Mouse (Mus musculus) A20 (cell line): ENCODE results near the gene 1810055G02Rik.
A peak's percentile ranks its signal among the peaks of the same experiment; 100 is the strongest.

Experiments
- DNase-seq: peaks from one replicate; pipeline ENCODE4 v3.0.0-alpha.2; 2011; ENCODE audit warnings: low read depth, low spot score

The 1810055G02Rik gene

DNA sequence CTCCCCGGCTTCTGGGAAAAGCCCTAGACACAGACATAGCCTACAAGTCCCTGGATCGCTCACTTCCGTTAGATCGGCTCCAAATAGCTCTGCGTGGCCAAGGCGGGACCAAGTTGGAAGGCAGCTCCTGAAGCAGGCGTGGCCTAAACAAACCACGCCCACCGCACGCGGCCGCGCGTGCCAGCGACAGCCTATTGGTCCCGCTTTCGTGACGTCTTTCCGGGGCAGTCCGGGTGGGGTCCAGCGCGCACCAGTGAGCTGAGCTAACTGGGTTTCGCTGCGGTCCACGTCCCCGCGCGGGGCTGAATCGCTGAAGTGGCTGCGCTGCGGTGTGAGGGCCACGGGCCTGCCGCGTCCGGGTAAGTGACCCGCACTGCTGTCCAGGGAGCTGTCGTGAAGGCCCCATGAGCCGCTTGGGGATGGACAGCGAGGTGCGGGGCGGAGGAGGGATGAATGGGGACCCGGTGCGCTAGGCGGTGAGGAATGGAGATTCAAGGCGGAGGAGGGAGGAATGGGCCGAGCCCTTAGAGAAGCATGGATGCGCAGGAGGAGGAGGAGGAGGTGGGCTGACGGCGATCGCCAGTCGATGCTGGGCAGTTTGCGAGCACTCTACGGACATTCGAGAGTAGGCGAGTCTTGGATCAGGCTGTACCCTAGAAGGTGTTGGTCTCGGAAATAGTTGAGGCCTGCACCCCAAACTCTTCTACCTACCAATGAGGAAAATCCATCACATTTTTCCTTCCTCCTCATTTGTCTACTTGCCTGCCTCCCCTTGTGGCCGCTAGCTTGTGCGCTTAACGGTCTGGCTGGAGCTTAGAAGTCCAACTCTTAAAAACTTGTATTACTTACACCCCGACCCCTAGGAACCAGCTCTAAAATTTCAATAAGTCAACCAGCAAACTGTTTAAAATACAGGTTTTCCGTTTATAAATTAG is at the start of gene 1810055G02Rik:
Gene 1810055G02Rik, plus strand, starts transcription at position 216 of the 935 bp plus-strand sequence.
- peak; percentile 98 for DNase-seq

GRCm38 (mm10) chr19:3665510-3665909 is 42.6 kb upstream of the 1810055G02Rik start:
- DNase-seq, result no peak

- no peak for DNase-seq
Observed at GRCm38 (mm10) chr19:3666632-3667031, 41.5 kb upstream of the 1810055G02Rik start.

GRCm38 (mm10) chr19:3667155-3667895 is 40.8 kb upstream of the 1810055G02Rik start:
- no peak for DNase-seq

DNA sequence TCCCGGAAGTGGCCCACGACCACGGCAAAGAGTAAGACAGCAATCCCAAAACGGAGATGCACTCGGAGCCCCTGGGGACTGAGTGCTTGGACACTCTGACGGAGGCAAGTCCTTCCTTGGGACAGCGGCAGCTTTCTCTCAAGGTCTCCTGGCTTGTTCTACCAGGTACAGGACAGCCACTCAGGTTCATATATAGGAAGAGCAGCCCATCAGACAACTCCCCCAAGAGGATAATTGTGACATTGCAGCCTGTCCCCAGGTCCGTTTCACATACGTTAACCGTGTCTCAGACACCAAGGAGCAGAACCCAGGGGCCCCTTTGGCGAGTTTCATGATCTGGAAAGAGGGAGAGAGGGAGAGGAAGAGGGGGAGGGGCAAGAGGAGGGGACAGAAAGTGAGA is 40.1 kb upstream of the 1810055G02Rik start:
- DNase-seq, result peak; percentile 11

DNA sequence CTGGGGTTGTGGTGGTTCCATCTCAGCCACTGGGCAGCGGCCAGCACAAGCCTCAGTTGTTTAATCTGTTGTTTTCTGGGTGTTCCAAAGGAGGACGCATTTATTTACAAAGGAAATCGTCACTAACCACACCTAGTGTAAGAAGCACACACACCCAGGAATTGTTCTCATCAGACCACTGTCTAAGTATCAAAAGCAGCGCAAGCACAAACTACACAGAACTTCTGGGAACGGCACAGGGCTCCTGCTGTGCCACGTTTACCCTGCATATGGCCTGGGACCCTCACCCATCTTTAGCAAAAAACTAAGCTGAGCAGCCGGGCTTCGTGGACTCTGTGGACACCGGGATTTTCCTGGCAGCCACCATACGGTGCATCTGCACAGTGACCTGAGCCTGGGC is 39.5 kb upstream of the 1810055G02Rik start:
- no peak for DNase-seq

- DNase-seq, result no peak
Observed at GRCm38 (mm10) chr19:3669100-3669499, 39.0 kb upstream of the 1810055G02Rik start.

- DNase-seq, result no peak
Observed at GRCm38 (mm10) chr19:3673149-3673548, 34.9 kb upstream of the 1810055G02Rik start.

DNA sequence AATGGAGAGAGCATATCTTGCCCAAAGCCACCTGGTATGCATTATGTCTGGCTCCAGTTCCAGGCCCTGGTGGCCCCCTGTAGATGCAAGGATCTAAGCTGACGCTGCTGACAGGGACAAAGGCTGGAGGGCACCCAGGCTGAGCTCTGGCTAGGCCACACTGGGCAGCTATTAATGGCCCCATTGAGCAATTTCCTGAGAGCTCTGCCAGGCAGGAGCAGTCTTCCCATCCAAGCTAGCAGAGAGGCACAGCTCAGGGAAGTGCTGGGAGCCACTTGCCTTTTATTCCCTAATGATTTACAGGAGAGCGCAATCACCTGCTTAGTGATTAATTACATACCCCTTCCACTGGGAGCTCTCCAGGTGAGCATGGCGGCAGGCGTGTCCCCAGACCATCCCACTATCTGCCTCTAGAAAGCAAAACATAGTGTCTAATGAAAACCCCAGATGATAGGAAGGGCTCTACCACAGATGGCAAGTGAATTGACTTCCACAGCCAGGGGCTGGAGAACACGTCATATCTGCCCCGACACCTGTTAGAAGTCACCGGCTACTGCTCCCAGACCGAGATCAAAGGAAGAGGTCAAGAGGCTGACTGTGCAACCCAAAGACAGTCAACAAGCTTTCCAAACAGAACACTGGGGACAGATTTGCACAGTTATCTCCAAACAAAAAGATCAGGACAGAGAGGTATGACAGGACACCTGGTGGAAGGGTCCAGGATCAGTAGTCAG is 33.8 kb upstream of the 1810055G02Rik start:
- no peak for DNase-seq

DNA sequence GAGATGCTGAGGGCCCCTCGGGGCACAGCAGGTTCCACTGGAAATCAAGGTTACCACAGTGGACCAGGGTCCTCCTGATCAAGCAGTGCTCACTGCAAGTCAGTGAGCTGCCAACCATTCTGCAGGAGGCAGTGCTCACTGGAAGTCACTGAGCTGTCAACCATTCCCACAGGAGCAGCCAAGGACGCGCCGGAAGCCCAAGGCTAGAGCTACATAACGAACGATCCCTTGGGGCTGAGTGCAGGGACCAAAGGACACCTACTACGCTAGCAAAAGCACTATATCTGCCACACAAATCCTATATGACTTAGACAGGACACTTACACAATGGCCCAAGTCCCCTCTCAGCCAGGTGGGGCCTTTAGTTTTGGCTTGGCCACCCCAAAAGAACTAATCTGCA is 27.4 kb upstream of the 1810055G02Rik start:
- no peak for DNase-seq

DNA sequence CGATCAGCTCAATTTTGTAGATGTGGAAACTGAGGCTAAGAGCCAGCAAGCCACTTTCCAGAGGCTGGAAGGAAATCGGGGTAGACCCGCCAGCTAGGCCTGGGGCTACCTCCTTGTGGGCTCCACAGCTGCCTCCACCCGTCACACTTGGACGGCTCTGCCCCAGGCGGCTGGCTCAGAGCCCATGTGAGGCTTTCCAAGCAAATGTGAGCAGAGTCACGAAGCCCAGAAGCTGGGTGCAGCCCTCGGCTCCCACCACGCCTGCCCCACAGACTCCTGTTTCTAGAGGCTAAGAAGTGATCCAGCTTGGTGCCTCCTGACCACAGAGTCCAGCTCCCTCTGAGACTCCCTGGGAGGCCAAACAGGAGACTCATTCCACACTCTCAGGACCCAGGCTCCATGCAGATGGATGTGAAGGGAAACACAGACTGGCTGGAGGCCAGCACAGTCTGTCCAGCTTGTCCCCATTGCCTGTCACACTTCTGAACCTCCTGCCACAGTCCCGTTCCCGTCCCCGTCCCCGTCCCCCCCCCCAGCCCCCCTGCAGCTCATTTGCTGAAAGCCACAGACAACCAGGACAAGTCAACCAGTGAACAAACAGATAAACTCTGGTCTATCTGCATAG is 26.7 kb upstream of the 1810055G02Rik start:
- peak; percentile 53 for DNase-seq

DNA sequence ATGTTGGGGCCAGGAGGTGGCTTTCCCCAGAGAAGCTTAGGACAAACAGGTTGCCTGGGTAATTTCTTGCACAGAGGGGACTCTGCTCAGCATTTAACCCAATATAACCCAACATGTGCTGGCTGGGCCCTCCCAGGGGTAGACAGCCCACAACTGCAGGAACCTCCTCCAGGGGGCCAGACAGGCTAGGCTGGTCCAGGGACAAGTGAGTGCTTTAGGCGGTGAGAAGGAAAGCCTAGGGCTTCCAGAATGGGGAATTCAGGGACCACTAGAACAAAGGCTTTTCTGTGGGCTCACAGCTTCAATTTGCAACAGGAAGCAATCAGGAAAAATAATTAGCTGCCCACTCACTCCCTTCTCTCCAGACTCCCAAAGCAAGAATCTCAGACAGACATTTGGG is 23.7 kb upstream of the 1810055G02Rik start:
- DNase-seq, result no peak

GRCm38 (mm10) chr19:3684957-3685580 is 23.0 kb upstream of the 1810055G02Rik start:
- DNase-seq, result no peak

DNA sequence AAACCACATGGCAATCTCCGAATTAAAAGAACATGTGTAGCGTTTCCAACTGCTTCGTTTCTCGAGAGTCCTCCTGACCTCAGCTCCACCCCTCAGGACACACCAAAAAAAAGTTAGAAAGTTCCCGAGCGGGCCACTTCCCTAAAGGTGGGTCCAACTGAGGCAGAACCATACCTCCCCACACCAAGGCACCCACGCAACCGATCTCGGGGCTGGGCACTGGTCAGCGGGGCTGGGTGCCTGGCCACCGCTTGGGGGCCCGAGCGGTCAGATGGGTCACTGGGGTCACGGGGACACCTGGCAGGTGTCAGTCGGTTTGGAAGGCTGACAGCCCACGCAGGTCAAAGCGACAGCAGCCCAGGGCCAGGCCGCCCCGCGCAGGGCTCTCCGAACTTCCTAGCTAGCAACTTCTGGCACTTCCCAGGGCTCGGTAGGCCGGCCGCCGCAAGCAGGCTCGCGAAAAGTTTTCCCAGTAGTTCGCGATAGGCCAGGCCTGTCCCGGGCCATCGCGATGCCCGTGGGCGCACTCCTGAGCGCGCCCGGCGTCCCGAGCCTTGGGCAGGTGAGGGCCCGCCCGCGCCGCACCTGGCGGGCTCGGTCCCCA is 22.4 kb upstream of the 1810055G02Rik start:
- no peak for DNase-seq

DNA sequence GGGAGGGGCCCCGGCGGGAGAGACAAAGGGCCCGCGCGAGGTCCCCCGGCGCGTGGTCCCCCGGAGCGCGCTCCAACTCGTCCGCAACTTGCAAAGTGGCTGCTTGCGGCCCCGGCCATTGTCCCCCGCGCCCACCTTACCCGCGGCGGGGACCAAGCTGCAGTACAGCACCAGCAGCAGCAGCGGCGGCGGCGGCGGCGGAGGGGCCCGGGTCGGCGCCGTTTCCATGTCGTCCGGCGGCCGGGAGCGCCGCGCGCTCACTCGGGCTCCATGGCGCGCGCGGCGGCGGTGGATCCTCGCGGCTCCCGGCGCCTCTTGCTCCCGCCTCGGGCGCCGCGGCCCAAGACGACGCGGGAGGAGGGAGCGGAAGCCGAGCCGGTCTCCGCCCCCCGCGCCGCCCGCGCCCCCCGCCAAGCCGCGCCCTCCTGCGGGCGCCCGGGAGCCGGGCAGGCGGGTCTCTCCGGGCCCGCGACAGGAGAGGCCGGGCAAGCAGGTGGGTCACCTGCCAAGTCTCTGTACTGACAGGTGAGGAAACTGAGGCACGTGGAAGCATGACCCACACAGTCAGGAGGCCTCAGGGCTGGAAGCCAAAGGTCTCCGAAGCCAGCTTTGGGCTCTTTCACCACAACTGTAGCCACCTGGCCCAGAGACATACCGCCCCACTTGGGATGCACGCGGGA is 21.7 kb upstream of the 1810055G02Rik start, which contains the start of gene Lrp5:
Gene Lrp5, minus strand, starts transcription at position 350 of the 680 bp plus-strand sequence.
- no peak for DNase-seq

DNA sequence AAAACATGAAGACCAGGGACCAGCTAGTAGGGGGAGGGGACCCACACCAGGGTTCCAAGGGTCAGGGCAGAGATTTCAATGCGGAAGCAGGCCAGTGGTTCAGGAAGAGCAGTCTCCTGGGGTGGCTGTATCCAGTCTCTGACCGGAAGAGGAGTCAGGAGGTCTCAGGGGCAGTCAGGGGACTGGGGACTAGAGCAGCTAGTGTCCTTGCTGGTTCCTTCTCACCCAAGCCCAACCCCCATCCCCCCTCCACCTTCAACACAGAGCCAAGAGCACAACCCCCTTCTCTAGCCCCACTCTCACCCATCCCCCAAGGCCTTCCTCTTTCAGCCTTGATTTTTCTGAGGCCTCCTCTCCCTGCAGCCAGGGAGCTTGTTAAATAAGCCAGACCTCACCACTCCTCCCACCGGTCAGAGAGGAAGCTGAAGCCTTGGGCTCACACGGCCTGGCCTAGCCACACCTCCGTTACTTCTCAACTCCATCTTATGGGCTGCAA is 20.4 kb upstream of the 1810055G02Rik start:
- DNase-seq, result no peak

- DNase-seq, result no peak
Observed at GRCm38 (mm10) chr19:3691337-3691736, 16.8 kb upstream of the 1810055G02Rik start.

DNA sequence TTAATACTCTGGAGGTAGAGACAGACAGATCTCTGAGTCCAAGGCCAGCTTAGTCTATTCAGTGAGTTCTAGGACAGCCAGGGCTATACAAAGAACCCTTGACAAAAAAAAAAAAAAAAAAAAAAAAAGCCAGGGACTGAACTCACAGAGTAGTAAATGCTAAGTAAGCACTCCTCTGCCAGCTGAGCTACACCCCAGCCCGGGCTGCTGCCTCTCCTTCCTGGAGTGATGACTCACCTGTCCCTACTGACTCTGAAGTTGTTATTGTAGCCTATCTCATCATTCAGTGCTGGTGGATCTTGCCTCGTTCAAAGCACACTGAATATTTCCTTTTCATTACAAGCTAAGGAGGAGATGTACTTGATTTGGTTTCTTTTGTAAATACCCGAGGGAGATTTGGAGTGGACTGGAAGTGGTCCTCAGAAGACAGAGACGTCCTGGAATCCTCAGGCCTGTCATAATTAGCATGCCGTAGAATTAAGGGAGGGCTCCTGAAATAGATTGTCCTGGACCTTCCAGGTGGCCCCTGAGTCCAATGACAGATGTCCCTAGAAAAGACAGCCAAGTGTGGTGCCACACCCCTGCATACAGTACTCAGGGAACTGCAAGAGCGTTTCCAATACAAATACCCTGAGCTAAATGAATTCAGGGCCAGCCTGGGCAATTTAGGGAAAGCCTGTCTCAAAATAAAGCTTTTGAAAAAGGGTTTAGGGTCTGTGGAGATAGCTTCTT is 15.5 kb upstream of the 1810055G02Rik start:
- no peak for DNase-seq

DNA sequence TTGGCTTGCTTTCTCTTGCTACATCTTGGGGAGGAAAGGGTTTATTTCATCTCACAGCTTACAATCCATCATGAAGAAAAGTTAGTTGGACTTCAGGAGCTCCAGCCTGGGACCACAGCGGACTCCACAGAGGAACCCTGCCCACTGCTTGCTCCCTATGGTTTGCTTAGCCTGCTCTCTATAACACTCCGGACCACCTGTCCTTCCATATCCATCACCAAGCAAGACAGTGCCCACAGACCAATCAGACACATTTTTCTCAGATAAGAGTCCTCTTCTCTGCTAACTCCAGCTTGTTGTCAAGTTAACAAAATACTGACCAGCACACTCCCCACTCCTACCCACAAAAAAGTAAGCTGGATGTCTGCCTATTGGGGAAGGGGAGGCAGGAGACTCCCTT is 13.6 kb upstream of the 1810055G02Rik start:
- no peak for DNase-seq
